Mouse (Mus musculus): ENCODE measurements at regions not wholly inside any gene's neighbourhood (a gene's known extent, or its start where the extent isn't known, plus 50 kb on each side); places are given as distances from the start of the nearest gene placed in this dataset.

DNA sequence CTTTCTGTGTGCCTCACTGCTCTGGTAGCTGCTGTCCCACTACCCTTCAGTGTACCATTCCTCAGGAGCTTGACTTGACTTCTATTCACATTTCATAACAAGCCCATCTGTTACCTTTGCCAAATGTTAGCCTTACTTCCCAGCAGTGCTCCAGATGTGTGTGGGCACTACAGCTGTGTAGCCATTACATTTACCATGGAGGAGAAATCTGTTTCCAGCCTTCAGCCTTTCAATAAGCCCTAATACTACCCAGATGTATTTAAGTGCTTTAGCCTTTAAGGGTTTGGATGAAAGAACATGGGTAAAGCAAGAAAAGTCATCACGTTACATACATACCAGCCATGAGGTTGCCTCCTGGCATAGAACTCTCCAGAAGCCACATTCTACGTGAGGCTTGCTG lies 1068.0 kb downstream of the Ttll7 start:
- TF ChIP-seq CTCF (IDR thresholded peaks at IDR 0.05; ENCODE audit: control insufficient read depth, insufficient read depth, insufficient replicate concordance, low read depth, low read length) (no peak), POLR2A (IDR thresholded peaks at IDR 0.05; ENCODE audit: control insufficient read depth, low read depth, low read length) (no peak)

Data from testis, adult 2 months (tissue).